Mouse (Mus musculus): ENCODE data around the gene Evc.

The Evc gene

GRCm38 (mm10) chr5:37336485-37337105, at the start of gene Evc:
Gene Evc (minus strand): TSS chr5:37336894.
- DNase-seq (ENCODE audit: low spot score), result peak; percentile 81

- DNase-seq (ENCODE audit: low spot score), result peak; percentile 50
Observed at GRCm38 (mm10) chr5:37383570-37383969, 46.9 kb upstream of the Evc start.

- no peak for DNase-seq (ENCODE audit: low spot score)
Observed at GRCm38 (mm10) chr5:37380641-37381040, 43.9 kb upstream of the Evc start.

- DNase-seq (ENCODE audit: low spot score), result no peak
Observed at GRCm38 (mm10) chr5:37377376-37377775, 40.7 kb upstream of the Evc start.

GRCm38 (mm10) chr5:37368796-37369195, 32.1 kb upstream of the Evc start:
- DNase-seq (ENCODE audit: low spot score), result no peak

GRCm38 (mm10) chr5:37365751-37366150, 29.1 kb upstream of the Evc start:
- DNase-seq (ENCODE audit: low spot score), result no peak

GRCm38 (mm10) chr5:37363284-37363683, 26.6 kb upstream of the Evc start:
- no peak for DNase-seq (ENCODE audit: low spot score)

GRCm38 (mm10) chr5:37362618-37363017, 25.9 kb upstream of the Evc start:
- DNase-seq (ENCODE audit: low spot score), result no peak

DNA sequence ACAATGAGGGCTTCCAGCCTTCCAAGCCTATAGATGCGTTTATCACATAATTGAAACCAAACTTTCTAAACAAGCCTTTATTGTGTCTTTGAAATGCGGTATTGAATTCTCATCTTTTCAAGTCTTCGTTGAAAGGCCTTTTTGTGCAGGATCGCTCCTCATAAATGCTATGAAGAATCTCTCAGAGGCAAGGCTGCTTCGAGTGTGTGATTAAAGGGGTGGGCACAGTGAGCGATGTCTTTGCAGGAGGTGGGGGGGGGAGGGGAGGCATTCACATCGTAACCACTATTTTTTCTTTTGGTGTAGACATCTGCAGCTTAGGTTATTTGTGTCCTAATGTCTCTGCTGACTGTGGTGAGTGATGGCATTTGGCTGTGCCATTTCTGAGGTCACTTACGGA, 19.3 kb upstream of the Evc start:
- DNase-seq (ENCODE audit: low spot score), result no peak

- peak; percentile 83 for DNase-seq (ENCODE audit: low spot score)
Observed at GRCm38 (mm10) chr5:37354385-37354784, 17.7 kb upstream of the Evc start.

- no peak for DNase-seq (ENCODE audit: low spot score)
Observed at GRCm38 (mm10) chr5:37351791-37352190, 15.1 kb upstream of the Evc start.

GRCm38 (mm10) chr5:37343962-37344361, 7.3 kb upstream of the Evc start:
- DNase-seq (ENCODE audit: low spot score), result no peak

GRCm38 (mm10) chr5:37338288-37338687, 1.6 kb upstream of the Evc start, which contains the start of gene Evc2:
Gene Evc2 (plus strand): TSS chr5:37338499.
- peak; percentile 82 for DNase-seq (ENCODE audit: low spot score)

DNA sequence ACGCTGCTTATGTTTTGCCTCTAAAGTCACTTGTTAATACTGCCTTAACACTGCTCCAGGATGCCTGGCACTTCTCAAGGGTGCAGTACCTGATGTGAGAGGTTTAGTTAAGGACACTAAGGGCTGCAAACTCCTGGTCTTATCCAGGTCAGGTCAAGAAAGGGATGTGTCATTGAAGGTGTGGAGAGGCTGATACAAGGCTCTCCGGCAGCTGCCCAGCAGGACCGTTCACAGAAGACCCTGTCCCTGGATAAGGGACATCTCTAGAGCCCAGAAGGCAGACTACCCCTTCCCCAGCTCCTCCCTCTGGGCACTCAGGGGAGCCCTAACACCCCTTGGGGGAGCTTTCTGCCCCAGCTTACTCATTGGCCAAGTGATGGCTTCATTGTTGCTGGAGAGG, 1.0 kb upstream of the Evc start:
- no peak for DNase-seq (ENCODE audit: low spot score)

DNA sequence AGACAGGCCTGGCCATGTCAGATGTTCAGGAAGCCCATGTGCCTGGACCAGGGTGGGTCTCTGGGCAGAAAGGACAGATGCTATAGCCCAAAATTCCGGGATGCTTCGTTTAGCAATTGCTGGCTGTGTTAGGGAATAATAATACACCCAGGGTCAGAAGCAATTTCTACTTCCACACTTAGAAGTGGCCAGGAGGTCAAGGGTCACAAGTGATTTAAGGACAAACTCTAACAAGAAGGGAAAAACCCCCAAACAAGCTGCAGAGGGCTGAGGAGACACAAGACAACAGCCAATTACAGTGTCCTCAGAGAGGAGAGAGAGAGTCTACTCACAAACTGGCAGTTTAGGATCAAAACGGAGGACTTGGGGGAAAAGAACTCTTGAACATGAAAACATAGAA, 1.6 kb downstream of the Evc start:
- no peak for DNase-seq (ENCODE audit: low spot score)

- DNase-seq (ENCODE audit: low spot score), result no peak
Observed at GRCm38 (mm10) chr5:37332066-37332465, 4.6 kb downstream of the Evc start.

DNA sequence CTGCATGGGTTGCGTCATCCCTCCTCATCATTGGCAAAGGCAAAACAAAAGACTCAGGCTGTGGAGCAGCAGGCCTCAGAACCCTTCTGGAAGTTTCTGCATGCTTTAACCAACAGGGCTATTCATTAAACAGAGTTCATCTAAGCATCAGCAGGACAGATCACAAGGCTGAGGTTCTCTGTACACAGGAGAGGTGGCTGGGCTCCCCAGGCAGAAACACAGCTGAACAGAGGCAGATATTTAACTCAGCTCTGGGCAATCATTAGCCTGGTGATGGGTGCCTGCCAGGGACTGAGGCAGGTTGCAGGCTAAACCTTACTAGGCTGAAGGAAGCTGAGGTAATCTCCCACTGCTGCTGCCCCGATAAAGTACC, 5.6 kb downstream of the Evc start:
- no peak for DNase-seq (ENCODE audit: low spot score)

DNA sequence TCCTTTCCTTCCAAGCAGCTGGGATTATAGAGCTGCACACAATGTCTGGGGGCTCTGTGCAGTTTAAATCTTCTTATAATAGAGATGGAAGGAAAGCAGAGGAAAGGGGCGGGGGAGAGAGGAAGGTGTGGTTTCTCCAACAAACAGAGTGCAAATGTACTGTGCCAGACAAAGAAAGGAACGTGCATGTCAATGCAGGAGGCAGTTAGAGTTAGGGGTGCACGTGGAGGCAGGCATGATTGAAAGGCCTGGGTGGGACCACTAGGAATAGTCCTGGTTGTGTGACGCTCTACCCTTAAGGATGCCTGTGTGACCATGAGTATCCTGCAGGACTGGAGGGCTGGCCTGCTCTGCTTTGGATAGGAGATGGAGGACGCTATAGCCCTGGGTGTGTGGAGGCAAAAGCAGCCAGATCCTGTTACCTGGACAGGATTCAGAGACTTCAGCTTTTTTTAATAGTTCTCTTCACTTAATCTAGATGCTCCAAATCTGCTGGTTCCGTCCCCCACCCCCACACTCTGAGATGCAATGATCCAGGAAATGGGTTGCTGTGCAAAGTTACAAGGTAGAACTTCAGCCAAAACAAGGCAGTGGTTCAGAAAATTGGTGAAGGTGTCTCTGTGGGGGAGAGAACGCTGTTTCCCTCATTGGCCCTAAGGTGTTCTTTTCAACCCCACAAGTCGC, 6.1 kb downstream of the Evc start:
- DNase-seq (ENCODE audit: low spot score), result no peak

DNA sequence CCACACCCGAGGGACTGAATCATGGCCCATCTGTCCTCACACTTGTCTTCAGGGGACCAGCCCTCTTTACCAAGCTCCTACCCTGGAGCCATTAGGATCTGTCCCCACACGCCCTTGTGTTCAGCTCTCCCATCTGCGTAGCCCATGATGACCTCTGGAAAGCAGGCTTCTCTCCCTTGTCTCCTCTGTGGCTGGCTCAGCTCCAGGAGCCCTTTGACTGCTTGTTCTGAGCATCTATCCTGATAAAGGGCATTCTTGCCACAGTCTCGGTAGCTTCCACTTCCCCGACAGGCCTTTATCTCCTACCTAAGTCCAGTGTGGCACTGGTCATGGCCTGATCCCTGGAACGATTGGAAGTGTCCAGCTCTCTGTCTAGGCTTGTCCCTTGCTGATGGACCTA, 10.0 kb downstream of the Evc start:
- no peak for DNase-seq (ENCODE audit: low spot score)

DNA sequence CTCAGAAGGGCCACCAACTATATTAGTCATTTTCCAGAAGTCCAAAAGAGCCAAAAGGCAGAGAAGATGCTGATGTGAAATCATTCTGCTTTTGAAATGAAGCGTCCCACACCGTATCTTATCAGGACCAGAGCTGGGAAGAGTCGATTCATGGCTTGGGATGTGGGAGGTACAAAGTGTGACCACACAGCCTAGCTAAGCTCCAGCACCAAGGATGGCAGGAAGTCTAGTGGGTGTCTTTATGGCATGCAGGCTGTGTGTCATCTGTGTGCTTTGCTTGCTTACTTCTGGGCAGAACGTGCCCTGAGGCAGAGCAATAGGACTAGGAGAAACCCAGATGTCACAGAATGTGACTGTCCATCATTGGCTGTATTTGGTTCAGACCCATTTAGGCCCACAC, 15.9 kb downstream of the Evc start:
- DNase-seq (ENCODE audit: low spot score), result no peak

GRCm38 (mm10) chr5:37320174-37320573, 16.5 kb downstream of the Evc start:
- no peak for DNase-seq (ENCODE audit: low spot score)

GRCm38 (mm10) chr5:37318715-37319114, 18.0 kb downstream of the Evc start:
- no peak for DNase-seq (ENCODE audit: low spot score)

GRCm38 (mm10) chr5:37312980-37313722, 23.5 kb downstream of the Evc start:
- no peak for DNase-seq (ENCODE audit: low spot score)
